Mouse (Mus musculus) midbrain, embryonic 12.5 days (tissue): Measurements from ENCODE around the gene Irs2. TPM values are rescaled to one million over a fixed set of nuclear protein-coding genes. Genes with fewer than 3 reads are reported as not detected.

Experiments used
- ATAC-seq: fragments of 200-750 bp; cut with Nextera tagmentation; 2 replicates; pipeline ENCODE4 v1.8.0; 2017; ENCODE audit warnings: low read depth, moderate TSS enrichment, moderate library complexity; ENCODE audit not compliant: low FRiP score
- H3K27ac ChIP-seq: fragments of 300-500 bp; sonication (generic); replicated peaks from 2 replicates; pipeline ENCODE4 v1.5.1; 2016; ENCODE audit warnings: mild to moderate bottlenecking
- H3K27me3 ChIP-seq: fragments of 300-500 bp; sonication (generic); 2 replicates; pipeline ENCODE4 v1.6.1; 2016; ENCODE audit warnings: mild to moderate bottlenecking
- H3K36me3 ChIP-seq: fragments of 300-500 bp; sonication (generic); 2 replicates; pipeline ENCODE4 v1.6.1; 2016
- H3K4me1 ChIP-seq: fragments of 300-500 bp; sonication (generic); 2 replicates; pipeline ENCODE4 v1.6.1; 2016
- H3K4me2 ChIP-seq: fragments of 300-500 bp; sonication (generic); replicated peaks from 2 replicates; pipeline ENCODE4 v1.6.1; 2016; ENCODE audit warnings: mild to moderate bottlenecking, moderate library complexity
- H3K4me3 ChIP-seq: fragments of 300-500 bp; sonication (generic); 2 replicates; pipeline ENCODE4 v1.5.1; 2016; ENCODE audit warnings: mild to moderate bottlenecking
- H3K9ac ChIP-seq: fragments of 300-500 bp; sonication (generic); replicated peaks from 2 replicates; pipeline ENCODE4 v1.6.1; 2016; ENCODE audit warnings: mild to moderate bottlenecking, moderate library complexity
- H3K9me3 ChIP-seq: fragments of 300-500 bp; sonication (generic); 2 replicates; pipeline ENCODE4 v1.6.1; 2016; ENCODE audit warnings: mild to moderate bottlenecking
- WGBS: fragments of 180-500 bp; shearing (Covaris S2); methylation state at CpG from one replicate; pipeline ENCODE4 v1.1.7; 2016; 5-methylcytosine and 5-hydroxymethylcytosine counted together
- polyA plus RNA-seq: library from polyadenylated mRNA; unstranded; fragments of >200 nt; fragmentation: Nextera tagmentation; extraction: Ambion mirVana; gene quantifications from 2 replicates; pipeline ENCODE4 v1.2.1, GENCODE M21; 2016

Irs2 gene
- polyA plus RNA-seq, 1 experiment from 2014 or later: 7.9 TPM

GRCm38 (mm10) chr8:11007581-11008378 lies 478 bp downstream of the Irs2 start:
- ATAC-seq: no peak
- peaks cover 52% of the 10 kb centered on the region for H3K4me1 ChIP-seq
- under 1% methylated on average over 88 of the region's 88 CpGs for WGBS

GRCm38 (mm10) chr8:11007001-11007580 lies 1.2 kb downstream of the Irs2 start:
- 4% methylated on average over 56 of the region's 56 CpGs for WGBS
- H3K4me1 ChIP-seq: peaks cover 59% of the 10 kb centered on the region
- peak overlapping the region; percentile 98 for H3K27ac ChIP-seq
- 0 out of 2 replicates have a peak, but pooled peaks cover 10% of the 10 kb centered on the region for H3K27me3 ChIP-seq
- ATAC-seq: peak; percentile 53
- H3K9ac ChIP-seq: peak overlapping the region; percentile 89
- H3K36me3 ChIP-seq: peaks cover 8% of the 10 kb centered on the region; the same call in 1 of the 2 replicates
- peak overlapping the region; percentile 84 for H3K4me3 ChIP-seq
- H3K9me3 ChIP-seq: no peaks in the 10 kb centered on the region
- peak overlapping the region; percentile 82 for H3K4me2 ChIP-seq

More at GRCm38 (mm10) chr8:11007581-11008378, 478 bp downstream of the Irs2 start:
- Histone ChIP-seq H3K4me3 (peak overlapping the region; percentile 84), H3K27ac (peak overlapping the region; percentile 98), H3K27me3 (0 out of 2 replicates have a peak, but pooled peaks cover 10% of the 10 kb centered on the region), H3K9me3 (no peaks in the 10 kb centered on the region), H3K4me2 (peak overlapping the region; percentile 82), H3K9ac (peak overlapping the region; percentile 89), H3K36me3 (peaks cover 8% of the 10 kb centered on the region; the same call in 1 of the 2 replicates)

- peak overlapping the region; percentile 15; the same call in 1 of the 2 replicates for H3K27ac ChIP-seq
- peak overlapping the region; percentile 84 for H3K4me3 ChIP-seq
- 0 out of 2 replicates have a peak, but pooled peaks cover 10% of the 10 kb centered on the region for H3K27me3 ChIP-seq
- ATAC-seq: no peak
- peaks cover 67% of the 10 kb centered on the region for H3K4me1 ChIP-seq
- WGBS: 90% methylated on average over 9 of the region's 9 CpGs
- H3K36me3 ChIP-seq: peaks cover 8% of the 10 kb centered on the region; the same call in 1 of the 2 replicates
- peak overlapping the region; percentile 89 for H3K9ac ChIP-seq
- no peaks in the 10 kb centered on the region for H3K9me3 ChIP-seq
- peak overlapping the region; percentile 82 for H3K4me2 ChIP-seq
Measured at GRCm38 (mm10) chr8:11006276-11006630, 2.0 kb downstream of the Irs2 start.

GRCm38 (mm10) chr8:11005460-11006275 lies 2.6 kb downstream of the Irs2 start:
- peaks cover 8% of the 10 kb centered on the region; the same call in 1 of the 2 replicates for H3K36me3 ChIP-seq
- 87% methylated on average over 26 of the region's 26 CpGs for WGBS

GRCm38 (mm10) chr8:11004781-11005459 lies 3.3 kb downstream of the Irs2 start:
- peak overlapping the region; percentile 82 for H3K4me2 ChIP-seq
- H3K27me3 ChIP-seq: 0 out of 2 replicates have a peak, but pooled peaks cover 10% of the 10 kb centered on the region
- peaks cover 8% of the 10 kb centered on the region; the same call in 1 of the 2 replicates for H3K36me3 ChIP-seq
- peak overlapping the region; percentile 89 for H3K9ac ChIP-seq
- no peaks in the 10 kb centered on the region for H3K9me3 ChIP-seq
- WGBS: 71% methylated on average over 22 of the region's 22 CpGs
- H3K4me3 ChIP-seq: peak overlapping the region; percentile 84
- ATAC-seq: no peak
- peaks cover 72% of the 10 kb centered on the region for H3K4me1 ChIP-seq
- H3K27ac ChIP-seq: no peak overlapping the region; the same call in 1 of the 2 replicates

More at GRCm38 (mm10) chr8:11005460-11006275, 2.6 kb downstream of the Irs2 start:
- Histone ChIP-seq H3K4me2 (peak overlapping the region; percentile 82), H3K4me1 (peaks cover 67% of the 10 kb centered on the region), H3K9me3 (no peaks in the 10 kb centered on the region), H3K4me3 (peak overlapping the region; percentile 84), H3K9ac (peak overlapping the region; percentile 89), H3K27me3 (0 out of 2 replicates have a peak, but pooled peaks cover 10% of the 10 kb centered on the region), H3K27ac (peak overlapping the region; percentile 15; the same call in 1 of the 2 replicates)
- no peak for ATAC-seq

- 0 out of 2 replicates have a peak, but pooled peaks cover 10% of the 10 kb centered on the region for H3K27me3 ChIP-seq
- 54% methylated on average over 7 of the region's 7 CpGs for WGBS
- H3K4me2 ChIP-seq: peak overlapping the region; percentile 82
- no peaks in the 10 kb centered on the region for H3K9me3 ChIP-seq
- H3K4me1 ChIP-seq: peaks cover 76% of the 10 kb centered on the region
- peak overlapping the region; percentile 84 for H3K4me3 ChIP-seq
- ATAC-seq: no peak
- no peak overlapping the region for H3K27ac ChIP-seq
- H3K9ac ChIP-seq: peak overlapping the region; percentile 89
- peaks cover 8% of the 10 kb centered on the region; the same call in 1 of the 2 replicates for H3K36me3 ChIP-seq
Measured at GRCm38 (mm10) chr8:11003917-11004470, 4.3 kb downstream of the Irs2 start.

- H3K4me1 ChIP-seq: peaks cover 78% of the 10 kb centered on the region
- WGBS: 65% methylated on average over 6 of the region's 6 CpGs
Measured at GRCm38 (mm10) chr8:11003253-11003652, 5.0 kb downstream of the Irs2 start.

GRCm38 (mm10) chr8:11002816-11003215 lies 5.4 kb downstream of the Irs2 start:
- Histone ChIP-seq H3K4me2 (peak overlapping the region; percentile 82), H3K4me3 (peak overlapping the region; percentile 84), H3K36me3 (peaks cover 14% of the 10 kb centered on the region), H3K9ac (peak overlapping the region; percentile 89), H3K4me1 (peaks cover 82% of the 10 kb centered on the region), H3K27ac (peak overlapping the region; percentile 5), H3K9me3 (no peaks in the 10 kb centered on the region), H3K27me3 (0 out of 2 replicates have a peak, but pooled peaks cover 10% of the 10 kb centered on the region)
- ATAC-seq: no peak
- 26% methylated on average over 6 of the region's 6 CpGs for WGBS

More at GRCm38 (mm10) chr8:11003253-11003652, 5.0 kb downstream of the Irs2 start:
- peak overlapping the region; percentile 84 for H3K4me3 ChIP-seq
- 0 out of 2 replicates have a peak overlapping the region, but pooled peaks have one; percentile 5 for H3K27ac ChIP-seq
- peak overlapping the region; percentile 89 for H3K9ac ChIP-seq
- no peaks in the 10 kb centered on the region for H3K9me3 ChIP-seq
- H3K27me3 ChIP-seq: 0 out of 2 replicates have a peak, but pooled peaks cover 10% of the 10 kb centered on the region
- H3K36me3 ChIP-seq: peaks cover 13% of the 10 kb centered on the region
- H3K4me2 ChIP-seq: peak overlapping the region; percentile 82
- no peak for ATAC-seq

GRCm38 (mm10) chr8:11001062-11001549 lies 7.2 kb downstream of the Irs2 start:
- 0 out of 2 replicates have a peak, but pooled peaks cover 8% of the 10 kb centered on the region for H3K27me3 ChIP-seq
- peaks cover 22% of the 10 kb centered on the region for H3K36me3 ChIP-seq
- peak overlapping the region; percentile 56 for H3K9ac ChIP-seq
- peak overlapping the region; percentile 82 for H3K4me2 ChIP-seq
- H3K4me3 ChIP-seq: peak overlapping the region; percentile 84
- 3% methylated on average over 6 of the region's 6 CpGs for WGBS
- peaks cover 88% of the 10 kb centered on the region for H3K4me1 ChIP-seq
- peak overlapping the region; percentile 21; the same call in 1 of the 2 replicates for H3K27ac ChIP-seq
- no peaks in the 10 kb centered on the region for H3K9me3 ChIP-seq
- ATAC-seq: 0 out of 2 replicates have a peak, but pooled peaks have one; percentile 11

- WGBS: 83% methylated on average over 4 of the region's 4 CpGs
- Histone ChIP-seq H3K27ac (no peak overlapping the region), H3K9me3 (no peaks in the 10 kb centered on the region), H3K4me3 (no peak overlapping the region), H3K9ac (no peak overlapping the region), H3K4me2 (peak overlapping the region; percentile 82), H3K36me3 (peaks cover 19% of the 10 kb centered on the region), H3K4me1 (peaks cover 74% of the 10 kb centered on the region), H3K27me3 (no peaks in the 10 kb centered on the region)
- ATAC-seq: no peak
Measured at GRCm38 (mm10) chr8:10999538-10999937, 8.7 kb downstream of the Irs2 start.
